Mouse (Mus musculus) liver (tissue): Measurements from ENCODE around the gene Olfr773.
"Not testable (repeated sequence)": the region's sequence is repeated elsewhere in the genome, so short reads cannot be mapped to it uniquely, and the experiment has no call there.

Experiments
- DNase-seq: peaks from one replicate; pipeline ENCODE4 v3.0.0-alpha.2; 2020; ENCODE audit warnings: mixed read lengths

Olfr773 gene

GRCm38 (mm10) chr10:129187319-129187718 lies at the start of gene Olfr773:
TSS of gene Olfr773 (minus strand) at chr10:129187419.
- not testable (repeated sequence) for DNase-seq

- DNase-seq: no peak
These were observed 48.7 kb upstream of the Olfr773 start, which contains the start of gene Olfr774 for GRCm38 (mm10) chr10:129235904-129236303. TSS of gene Olfr774 (plus strand) at chr10:129236204.

GRCm38 (mm10) chr10:129230737-129231136 lies 43.5 kb upstream of the Olfr773 start:
- DNase-seq: no peak

GRCm38 (mm10) chr10:129177821-129178220 lies 9.4 kb downstream of the Olfr773 start, which contains the start of gene Olfr772:
TSS of gene Olfr772 (minus strand) at chr10:129177921.
- DNase-seq: not testable (repeated sequence)

- no peak for DNase-seq
These were observed 22.6 kb downstream of the Olfr773 start, which contains the start of gene Olfr771 for GRCm38 (mm10) chr10:129164651-129165050. TSS of gene Olfr771 (minus strand) at chr10:129164751.

GRCm38 (mm10) chr10:129138898-129139297 lies 48.3 kb downstream of the Olfr773 start, which contains the start of gene Olfr770:
TSS of gene Olfr770 (minus strand) at chr10:129138998.
- DNase-seq: no peak
